Mouse (Mus musculus): ENCODE measurements around the gene Mef2d. TPM values are rescaled to one million over a fixed set of nuclear protein-coding genes. Genes with fewer than 3 reads are reported as not detected.

Gene Mef2d
- polyA plus RNA-seq (2017; shearing (Covaris generic)): 22.5 TPM

DNA sequence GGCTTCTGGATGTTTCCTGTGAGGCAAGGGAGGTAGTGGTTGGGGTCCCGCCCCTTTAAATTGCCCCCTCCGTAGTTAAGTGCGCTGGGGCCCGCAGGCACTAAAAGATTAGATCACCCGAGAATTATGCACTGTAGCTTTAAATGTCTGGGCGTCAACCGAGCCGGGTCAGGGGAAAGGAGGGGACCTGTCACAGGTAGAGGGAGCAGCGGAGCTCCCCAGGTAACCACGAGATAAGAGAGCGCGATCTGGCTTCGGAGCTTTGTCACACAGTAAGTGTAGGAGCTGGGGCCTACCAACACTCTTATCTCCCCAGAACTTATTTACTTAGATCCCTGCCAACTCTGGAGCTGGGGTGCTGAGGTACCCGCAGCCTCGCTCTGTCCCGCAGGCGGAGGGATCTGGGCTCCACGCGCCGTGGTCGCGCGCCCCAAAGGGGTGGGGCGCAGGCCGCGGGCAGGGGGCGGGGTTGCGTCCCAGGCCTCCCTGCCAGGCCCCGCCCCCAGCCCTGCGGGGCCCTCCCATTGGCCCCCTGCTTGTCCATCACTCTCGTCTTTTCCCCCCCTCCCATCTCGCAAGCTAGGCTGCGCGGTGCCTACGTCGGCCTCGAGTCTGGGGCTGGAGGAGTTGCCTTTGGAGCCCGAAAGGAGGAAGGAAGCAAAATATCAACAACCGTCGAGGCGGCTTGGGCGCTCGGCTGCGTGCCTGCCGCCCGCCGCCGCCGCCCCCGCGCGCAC is at the start of gene Mef2d:
Gene Mef2d, plus strand, starts transcription at position 586 of the 737 bp plus-strand sequence.

Other genes with a start within 250 kb of the Mef2d start
- gene Hdgf, start 236.1 kb upstream of the Mef2d start, polyA plus RNA-seq (2017; shearing (Covaris generic)): 24.7 TPM
- 148 TPM for gene Mrpl24, start 222.9 kb upstream of the Mef2d start, polyA plus RNA-seq (2017; shearing (Covaris generic))
- gene Isg20l2, start 212.1 kb upstream of the Mef2d start, polyA plus RNA-seq (2017; shearing (Covaris generic)): 8.1 TPM
- 31.9 TPM for gene Rrnad1, start 211.7 kb upstream of the Mef2d start, polyA plus RNA-seq (2017; shearing (Covaris generic))
- gene Crabp2, start 193.7 kb upstream of the Mef2d start, polyA plus RNA-seq (2017; shearing (Covaris generic)): not detected
- gene Nes, start 171.3 kb upstream of the Mef2d start, polyA plus RNA-seq (2017; shearing (Covaris generic)): 0.06 TPM
- gene Bcan, start 142.1 kb upstream of the Mef2d start, polyA plus RNA-seq (2017; shearing (Covaris generic)): not detected
- not detected for gene Hapln2, start 114.8 kb upstream of the Mef2d start, polyA plus RNA-seq (2017; shearing (Covaris generic))
- 43.6 TPM for gene Gpatch4, start 99.3 kb upstream of the Mef2d start, polyA plus RNA-seq (2017; shearing (Covaris generic))
- 102 TPM for gene Naxe, start 83.9 kb upstream of the Mef2d start, polyA plus RNA-seq (2017; shearing (Covaris generic))
- not detected for gene Ttc24, start 64.1 kb upstream of the Mef2d start, polyA plus RNA-seq (2017; shearing (Covaris generic))
- 0.84 TPM for gene Iqgap3, start 60.4 kb upstream of the Mef2d start, polyA plus RNA-seq (2017; shearing (Covaris generic))
- gene Rhbg, start 112.3 kb downstream of the Mef2d start, polyA plus RNA-seq (2017; shearing (Covaris generic)): not detected
- not detected for gene Gm38392, start 144.8 kb downstream of the Mef2d start, polyA plus RNA-seq (2017; shearing (Covaris generic))
- 13.7 TPM for gene Tsacc, start 154.6 kb downstream of the Mef2d start, polyA plus RNA-seq (2017; shearing (Covaris generic))
- 344 TPM for gene Cct3, start 154.7 kb downstream of the Mef2d start, polyA plus RNA-seq (2017; shearing (Covaris generic))
- 385 TPM for gene Glmp, start 182.7 kb downstream of the Mef2d start, polyA plus RNA-seq (2017; shearing (Covaris generic))
- gene Tmem79, start 193.8 kb downstream of the Mef2d start, polyA plus RNA-seq (2017; shearing (Covaris generic)): 1.4 TPM
- 47.8 TPM for gene Smg5, start 193.9 kb downstream of the Mef2d start, polyA plus RNA-seq (2017; shearing (Covaris generic))
- gene Paqr6, start 222.2 kb downstream of the Mef2d start, polyA plus RNA-seq (2017; shearing (Covaris generic)): not detected
- gene Bglap3, start 230.4 kb downstream of the Mef2d start, polyA plus RNA-seq (2017; shearing (Covaris generic)): not detected
- gene Bglap2, start 236.3 kb downstream of the Mef2d start, polyA plus RNA-seq (2017; shearing (Covaris generic)): not detected
- gene Bglap, start 242.1 kb downstream of the Mef2d start, polyA plus RNA-seq (2017; shearing (Covaris generic)): not detected